Mouse (Mus musculus) central nervous system, embryonic 18 days (tissue): ENCODE results near the gene Olfr741. TPM values are rescaled to one million over a fixed set of nuclear protein-coding genes. Genes with fewer than 3 reads are reported as not detected.

Experiments
- polyA plus RNA-seq: library from polyadenylated mRNA; depleted of rRNA; stranded (reverse); fragments of >200 nt; gene quantifications from 2 replicates; pipeline ENCODE4 v1.2.3, GENCODE M21; 2012; rRNA removed

Gene Olfr741
- polyA plus RNA-seq = not detected in 2 replicates

DNA sequence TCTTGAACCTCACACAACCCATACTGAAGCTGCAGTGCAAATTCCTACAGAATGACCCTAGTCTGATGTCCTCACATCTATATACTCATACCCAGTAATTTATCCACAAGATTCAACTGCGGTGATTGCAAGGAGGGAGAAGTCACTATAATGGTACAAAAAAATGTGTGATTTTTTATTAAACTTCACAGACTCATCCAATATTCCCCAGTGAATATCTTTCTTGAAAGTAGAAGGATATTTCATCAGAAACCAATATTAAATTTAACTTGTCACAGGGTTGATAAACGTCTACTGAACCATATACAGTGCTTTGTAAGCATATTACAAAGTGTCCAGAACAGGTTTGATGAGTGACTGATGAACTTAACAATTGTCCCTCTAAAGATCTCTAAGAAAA lies at the start of gene Olfr741:
Gene Olfr741, plus strand, starts transcription at position 301 of the 400 bp plus-strand sequence.

GRCm38 (mm10) chr14:50445245-50445644 lies 27.3 kb upstream of the Olfr741 start, which contains the start of gene Olfr740:
Gene Olfr740 (plus strand): TSS chr14:50445545.

GRCm38 (mm10) chr14:50503300-50503699 lies 30.8 kb downstream of the Olfr741 start, which contains the start of gene Olfr742:
Gene Olfr742 (plus strand): TSS chr14:50503600.

GRCm38 (mm10) chr14:50521539-50521938 lies 49.0 kb downstream of the Olfr741 start, which contains the start of gene Olfr743:
Gene Olfr743 (plus strand): TSS chr14:50521839.

Other genes with a start within 250 kb of the Olfr741 start
- gene Olfr731, start 230.9 kb upstream of the Olfr741 start, polyA plus RNA-seq = not detected in 2 replicates
- not detected in 2 replicates for gene Olfr732, start 188.5 kb upstream of the Olfr741 start, polyA plus RNA-seq
- gene Olfr733, start 171.2 kb upstream of the Olfr741 start, polyA plus RNA-seq = not detected in 2 replicates
- gene Olfr734, start 146.0 kb upstream of the Olfr741 start, polyA plus RNA-seq = not detected in 2 replicates
- gene Olfr735, start 123.9 kb upstream of the Olfr741 start, polyA plus RNA-seq = not detected in 2 replicates
- gene Tlr11, start 114.8 kb upstream of the Olfr741 start, polyA plus RNA-seq = not detected in 2 replicates
- not detected in 2 replicates for gene Olfr736, start 91.6 kb upstream of the Olfr741 start, polyA plus RNA-seq
- gene Olfr738, start 65.2 kb upstream of the Olfr741 start, polyA plus RNA-seq = not detected in 2 replicates
- gene Olfr739, start 54.1 kb upstream of the Olfr741 start, polyA plus RNA-seq = not detected in 2 replicates
- not detected in 2 replicates for gene Olfr740, start 27.2 kb upstream of the Olfr741 start, polyA plus RNA-seq
- gene Olfr742, start 30.9 kb downstream of the Olfr741 start, polyA plus RNA-seq = not detected in 2 replicates
- gene Olfr743, start 49.1 kb downstream of the Olfr741 start, polyA plus RNA-seq = not detected in 2 replicates
- gene Olfr744, start 142.1 kb downstream of the Olfr741 start, polyA plus RNA-seq = not detected in 2 replicates
- gene Olfr745, start 166.7 kb downstream of the Olfr741 start, polyA plus RNA-seq = not detected in 2 replicates
- gene Olfr746, start 174.3 kb downstream of the Olfr741 start, polyA plus RNA-seq = not detected in 2 replicates
- not detected in 2 replicates for gene Olfr747, start 220.5 kb downstream of the Olfr741 start, polyA plus RNA-seq
- gene Olfr748, start 234.6 kb downstream of the Olfr741 start, polyA plus RNA-seq = not detected in 2 replicates